Mouse (Mus musculus): ENCODE data around the gene Mmp24.

The Mmp24 gene

DNA sequence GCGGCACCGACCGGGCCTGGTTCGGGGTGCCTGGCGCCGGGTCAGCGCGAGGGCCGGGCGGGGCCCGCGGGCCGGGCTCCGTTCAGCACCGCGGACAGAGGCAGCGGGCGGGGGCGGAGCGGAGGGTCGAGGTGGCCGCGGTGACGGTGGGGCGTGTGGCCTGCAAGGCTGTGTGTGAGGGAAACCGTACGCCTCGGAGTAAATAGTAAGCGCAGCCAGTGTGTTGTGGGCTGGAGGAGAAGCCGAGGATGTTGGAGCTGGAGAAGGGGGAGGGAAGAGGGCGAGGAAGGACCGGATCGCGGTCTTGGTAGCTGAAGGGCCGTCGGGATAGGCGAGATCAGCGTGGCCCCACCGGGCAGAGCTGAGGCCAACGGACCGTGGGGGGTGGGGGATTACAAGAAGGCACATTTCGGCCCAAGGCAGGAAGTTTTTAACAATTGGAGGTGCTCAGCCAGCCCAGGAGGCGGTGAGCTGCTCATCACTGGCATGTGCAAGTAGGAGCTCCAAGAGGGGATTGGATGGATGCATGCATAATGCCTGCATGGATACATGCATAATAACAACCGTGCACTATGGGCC lies 632 bp downstream of the Mmp24 start:
- peak in 1 of 2 experiments; percentile 7 for DNase-seq (ENCODE audit: low spot score in 2 of 2)

DNA sequence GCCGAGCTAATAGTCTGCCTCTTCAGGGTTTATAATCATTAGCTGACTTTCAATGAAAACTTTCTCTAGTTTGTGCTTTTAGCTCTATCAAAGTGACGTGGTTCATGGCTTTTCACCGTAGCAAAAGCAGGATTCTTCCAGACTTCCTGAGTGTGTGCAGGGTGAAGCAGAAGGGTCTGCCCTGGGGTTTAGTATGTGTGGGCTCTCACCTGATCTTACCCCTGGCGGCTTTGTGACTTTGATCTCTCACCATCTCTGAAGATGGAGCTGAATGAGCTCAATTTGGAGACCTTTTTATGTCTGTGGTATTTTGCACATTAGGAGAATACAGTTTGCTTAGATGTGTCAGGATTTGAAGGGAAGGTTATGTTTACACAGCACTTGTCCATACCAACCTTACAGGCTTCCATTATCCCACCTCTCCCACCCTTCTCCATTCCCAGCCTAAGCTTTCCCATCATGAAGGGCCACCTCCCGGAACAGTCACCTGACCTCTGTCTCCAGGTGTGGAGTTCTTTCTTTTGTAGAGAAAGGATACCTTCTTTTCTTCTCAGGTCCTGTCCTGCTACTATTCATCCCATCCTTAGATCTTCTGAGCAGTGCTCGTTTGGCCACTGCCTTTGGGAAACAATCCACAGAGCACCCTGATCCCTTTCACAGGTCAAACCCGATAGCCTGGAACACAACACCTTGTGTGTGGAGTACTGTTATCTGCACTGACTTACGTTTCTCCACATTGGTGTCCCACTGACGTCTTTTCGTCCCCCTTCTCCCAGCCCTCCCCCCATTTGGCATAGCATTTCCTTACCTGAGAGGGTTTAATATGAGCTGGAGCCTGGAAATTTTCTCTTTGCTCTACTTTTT lies 1.9 kb downstream of the Mmp24 start:
- DNase-seq (ENCODE audit: low spot score in 2 of 2), result no peak

DNA sequence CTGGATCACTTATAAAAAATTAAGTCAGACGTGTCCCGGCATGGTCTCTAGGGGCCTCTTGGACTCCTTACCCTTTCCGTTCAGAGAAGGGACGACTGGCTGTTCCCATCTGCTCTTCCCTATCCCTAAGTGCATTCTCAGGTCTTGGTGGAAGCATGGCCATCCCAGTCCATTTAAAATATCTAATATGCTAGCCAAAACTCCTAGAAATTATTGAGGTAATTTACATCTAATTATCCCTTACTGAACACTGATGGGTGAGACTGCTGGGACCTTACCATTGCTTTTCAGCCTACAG lies 2.5 kb downstream of the Mmp24 start:
- no peak for DNase-seq (ENCODE audit: low spot score in 2 of 2)

DNA sequence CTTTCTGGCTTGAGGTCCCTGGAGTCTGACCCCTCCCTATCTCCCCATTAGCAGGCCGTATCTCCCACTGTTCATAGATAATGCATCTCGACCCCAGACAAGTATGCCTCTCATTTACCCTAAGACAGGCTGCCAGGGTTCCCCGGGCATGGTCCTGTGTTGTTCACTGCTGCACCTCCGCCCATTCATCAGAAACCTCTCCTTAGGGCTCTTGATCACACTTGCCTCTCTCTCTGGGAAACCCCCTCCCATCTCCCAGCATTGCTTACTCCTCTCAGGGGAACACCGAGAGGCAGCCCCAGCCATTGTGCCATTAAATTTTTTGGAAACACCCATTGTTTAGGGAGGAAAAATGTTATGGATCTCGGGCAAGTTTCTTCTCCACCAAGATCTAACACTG lies 2.9 kb downstream of the Mmp24 start:
- DNase-seq (ENCODE audit: low spot score in 2 of 2), result no peak

DNA sequence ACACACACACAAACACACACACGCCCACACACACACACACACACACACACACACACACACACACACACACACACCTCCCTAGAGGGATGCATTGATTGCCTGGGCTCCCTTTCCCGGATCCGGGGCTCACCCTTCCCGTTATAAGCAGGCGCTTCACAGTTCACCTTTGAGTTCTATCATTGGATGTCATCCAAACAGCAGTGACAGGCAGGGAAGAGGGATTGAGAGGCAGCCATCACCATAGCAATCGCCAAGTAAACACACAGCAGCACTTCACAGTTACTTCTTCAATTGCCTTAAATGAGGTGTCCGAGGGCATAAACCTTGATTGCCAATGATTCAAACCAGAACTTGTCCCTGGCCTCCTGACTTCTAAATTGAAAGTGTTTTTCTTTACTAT lies 3.9 kb downstream of the Mmp24 start:
- DNase-seq (ENCODE audit: low spot score in 2 of 2), result no peak

DNA sequence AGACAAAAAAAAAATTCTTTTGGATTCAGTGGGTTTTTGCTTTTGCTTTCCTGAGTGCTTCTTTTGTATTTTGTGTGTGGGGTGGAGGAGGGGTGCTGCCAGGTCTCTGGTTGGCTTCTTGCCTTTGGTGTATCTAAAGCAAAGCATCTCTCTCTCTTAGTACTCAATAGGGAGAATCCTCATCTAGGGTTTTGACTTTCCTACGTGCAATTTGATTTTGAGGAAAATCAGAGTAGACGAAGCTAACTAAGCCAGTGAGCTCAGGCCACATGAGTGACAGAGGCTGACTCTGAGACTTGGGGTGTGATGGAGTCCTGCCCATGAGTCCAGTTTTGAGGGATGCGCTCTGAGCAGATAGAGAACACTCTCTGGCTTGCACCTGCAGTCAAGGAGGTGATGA lies 4.4 kb downstream of the Mmp24 start:
- DNase-seq (ENCODE audit: low spot score in 2 of 2), result no peak

DNA sequence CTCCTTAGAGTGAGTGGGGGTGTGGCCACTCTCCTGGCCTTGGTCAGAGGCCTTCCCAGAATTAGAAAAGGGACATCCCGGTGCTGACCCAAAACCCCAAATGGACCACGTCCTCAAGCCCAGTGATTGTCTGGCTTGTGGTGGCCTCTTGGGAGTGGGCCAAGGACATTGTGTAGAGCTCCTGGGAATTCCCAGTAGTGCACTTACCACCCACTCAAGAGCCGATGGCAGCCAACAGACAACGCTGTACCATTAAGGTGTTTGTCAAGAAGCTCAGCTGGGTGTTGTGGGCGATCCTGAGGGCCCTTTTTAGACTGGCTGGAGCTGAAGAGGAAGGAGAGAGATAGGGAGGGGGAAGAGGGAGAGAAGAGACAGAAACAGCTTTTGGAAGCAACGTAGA lies 9.4 kb downstream of the Mmp24 start:
- no peak for DNase-seq (ENCODE audit: low spot score in 2 of 2)

DNA sequence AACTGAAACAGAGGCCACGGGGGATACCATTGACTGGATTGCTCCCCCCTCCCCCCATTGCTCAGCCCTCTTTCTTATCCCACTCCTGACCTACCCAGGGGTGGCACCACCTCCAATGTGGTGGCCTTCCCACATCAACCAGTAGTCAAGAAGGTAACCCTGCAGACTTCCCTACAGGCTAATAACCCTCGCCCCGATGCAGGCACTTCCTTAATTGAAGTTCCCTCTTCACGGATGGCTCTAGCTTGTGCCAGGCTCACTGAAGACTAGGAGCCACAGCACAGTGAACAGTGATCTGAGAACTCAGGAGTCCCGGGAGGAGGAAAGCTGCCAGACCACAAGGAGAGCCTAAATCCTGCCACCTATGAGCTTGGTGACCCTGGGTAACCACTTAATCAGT lies 11.8 kb downstream of the Mmp24 start:
- no peak for DNase-seq (ENCODE audit: low spot score in 2 of 2)

DNA sequence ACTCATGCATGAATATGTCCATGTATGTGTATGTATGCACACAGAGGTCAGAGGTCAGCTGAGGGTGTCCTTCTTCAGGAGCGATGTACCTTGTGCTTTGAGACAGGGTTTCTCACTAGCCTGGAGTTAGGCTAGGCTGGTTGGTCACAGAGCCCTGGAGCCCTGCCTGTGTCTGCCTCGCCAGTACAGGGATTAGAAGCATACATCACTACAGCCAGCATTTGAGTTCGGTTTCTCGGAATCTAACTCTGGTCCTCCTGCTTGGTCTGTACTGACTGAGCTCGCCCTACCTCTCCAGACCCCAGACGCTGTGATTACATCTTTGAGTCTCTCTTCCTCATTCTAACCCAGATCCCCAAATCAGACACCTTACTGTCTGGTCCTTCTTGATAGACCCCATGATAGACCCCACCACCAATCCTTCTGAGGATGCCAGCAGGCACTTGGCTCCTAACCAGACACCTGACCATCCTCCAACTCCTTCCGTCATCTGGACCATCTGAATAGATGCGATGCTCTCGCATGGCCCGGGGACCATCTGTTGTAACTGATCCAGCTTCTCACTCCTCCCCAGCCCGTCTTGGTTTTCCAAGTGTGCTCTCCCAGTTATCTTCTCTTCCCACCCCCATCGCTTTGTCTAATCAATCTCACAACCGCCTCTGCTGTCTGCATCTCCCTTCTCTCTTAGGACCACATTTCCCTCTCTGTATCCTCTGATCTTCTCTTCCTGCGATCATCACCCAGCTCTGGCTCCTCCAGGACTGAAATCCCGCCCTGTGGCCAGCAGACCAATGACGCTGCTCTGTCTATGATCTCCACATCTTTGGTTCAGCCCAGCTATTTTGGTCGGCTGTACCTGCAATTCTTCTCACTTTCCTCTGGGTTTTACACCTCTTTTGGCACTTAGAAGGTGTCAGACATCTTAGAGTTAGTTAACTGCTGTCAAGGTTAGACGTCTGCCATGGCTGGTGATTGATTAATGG lies 13.1 kb downstream of the Mmp24 start:
- no peak for DNase-seq (ENCODE audit: low spot score in 2 of 2)

DNA sequence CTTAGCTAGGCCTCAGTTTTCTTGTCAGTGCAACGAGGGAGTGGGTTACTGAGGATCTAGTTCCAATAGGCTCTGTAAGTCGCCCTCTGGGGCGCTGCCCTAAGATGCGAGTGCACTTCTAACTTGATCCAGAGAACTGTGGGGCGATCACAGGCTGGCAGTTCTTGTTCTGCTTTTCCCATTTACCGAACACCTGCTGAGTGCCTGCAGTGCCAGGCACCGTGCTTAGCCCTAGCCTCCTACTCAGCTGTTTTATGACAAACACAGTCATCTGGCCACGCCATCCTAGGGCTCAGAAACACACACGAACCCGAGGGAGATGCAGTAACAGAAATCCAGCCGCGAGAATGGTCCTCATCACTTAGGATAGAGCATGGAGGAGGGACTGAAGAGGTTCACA lies 17.8 kb downstream of the Mmp24 start:
- DNase-seq (ENCODE audit: low spot score in 2 of 2), result no peak

DNA sequence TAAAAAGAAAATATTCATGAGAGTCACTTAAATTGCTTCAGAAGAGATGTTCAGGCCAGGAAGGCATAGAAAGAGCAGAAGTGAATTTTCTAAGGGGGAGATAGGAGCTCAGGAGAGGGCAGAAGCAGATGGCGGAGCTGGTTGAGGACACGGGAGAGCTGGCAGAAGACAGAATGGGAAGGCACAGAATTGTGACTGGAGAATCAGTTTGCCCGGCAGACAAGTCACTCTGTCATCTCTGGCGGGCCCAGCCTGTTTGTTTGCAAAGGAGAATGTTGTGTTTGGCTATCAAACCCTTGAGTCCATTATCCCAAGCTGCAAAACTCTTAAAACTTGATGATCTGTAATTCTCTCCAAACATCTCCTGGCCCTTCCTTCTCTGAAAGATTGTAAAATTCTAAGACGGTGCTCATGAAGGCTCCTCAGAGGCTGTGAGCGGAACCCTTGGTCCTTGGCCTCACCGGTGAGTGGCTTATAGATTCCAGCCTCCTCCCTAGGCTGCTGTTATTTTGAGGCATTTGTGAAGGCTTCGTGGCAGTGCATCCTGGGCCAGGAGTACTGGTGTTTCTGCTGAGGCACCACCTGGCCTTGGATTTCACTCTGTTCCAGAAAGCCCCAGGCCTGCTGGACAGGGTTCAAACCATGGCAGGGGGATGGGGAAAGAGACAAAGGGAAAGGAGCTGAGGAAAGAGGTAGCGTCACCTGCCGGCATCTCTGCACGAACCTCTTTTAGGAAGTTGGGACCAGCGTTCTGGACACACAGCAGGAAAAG lies 19.7 kb downstream of the Mmp24 start:
- no peak for DNase-seq (ENCODE audit: low spot score in 2 of 2)

DNA sequence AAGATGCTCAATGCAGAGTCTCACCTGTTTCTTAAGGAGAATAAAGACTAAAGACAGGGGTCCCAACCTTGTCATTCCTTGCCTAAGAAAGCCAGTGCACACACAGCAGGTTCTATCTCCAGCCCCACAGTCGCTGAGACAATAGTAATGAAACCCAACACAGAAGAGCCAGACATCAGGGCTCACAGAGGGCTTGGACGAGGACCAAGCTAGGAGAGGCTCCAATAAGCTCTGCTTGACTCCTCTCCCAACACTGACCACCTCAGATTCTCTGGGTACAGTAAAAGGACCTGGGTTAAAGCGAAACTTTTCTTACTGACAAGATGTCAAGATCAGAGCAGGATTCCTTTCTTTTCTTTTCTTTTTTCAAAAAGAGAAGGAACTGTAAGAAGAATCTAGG lies 23.5 kb downstream of the Mmp24 start:
- DNase-seq (ENCODE audit: low spot score in 2 of 2), result no peak

DNA sequence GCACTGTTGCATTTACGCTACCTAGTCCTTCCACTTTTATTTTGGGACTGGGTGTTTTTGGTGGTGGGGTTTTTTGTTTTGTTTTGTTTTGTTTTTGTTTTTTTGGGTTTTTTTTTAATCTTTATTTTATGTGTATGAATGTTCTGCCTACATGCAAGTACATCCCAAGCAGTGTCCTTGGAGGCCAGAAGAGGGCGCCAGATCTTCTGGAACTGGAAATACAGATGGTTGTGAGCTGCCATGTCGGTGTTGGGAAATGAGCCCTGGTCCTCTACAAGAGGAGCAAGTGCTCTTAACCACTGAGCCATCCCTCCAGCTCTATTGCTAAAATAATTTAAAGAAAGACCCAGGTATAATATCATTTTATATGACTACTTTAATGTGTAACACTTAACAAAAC lies 27.6 kb downstream of the Mmp24 start:
- no peak for DNase-seq (ENCODE audit: low spot score in 2 of 2)

DNA sequence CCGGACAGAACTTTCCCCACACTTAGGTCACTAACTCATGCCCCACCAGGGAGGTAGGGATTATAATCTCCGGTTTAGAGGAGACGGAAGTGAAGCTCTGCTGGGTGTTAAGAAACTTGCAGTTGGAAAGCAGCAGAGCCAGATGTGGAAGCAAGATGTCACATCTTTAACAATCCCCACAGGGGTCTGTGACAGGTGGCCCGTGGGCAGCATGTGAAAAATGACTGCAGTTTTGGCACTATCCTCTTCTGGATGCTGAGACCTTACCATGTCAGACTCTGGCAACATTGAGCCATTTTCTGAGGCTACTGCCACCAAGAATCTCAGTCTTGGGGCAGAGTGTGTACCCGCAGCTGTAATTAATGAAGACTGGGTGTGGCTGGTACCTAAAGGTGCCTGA lies 28.9 kb downstream of the Mmp24 start:
- DNase-seq (ENCODE audit: low spot score in 2 of 2), result no peak

DNA sequence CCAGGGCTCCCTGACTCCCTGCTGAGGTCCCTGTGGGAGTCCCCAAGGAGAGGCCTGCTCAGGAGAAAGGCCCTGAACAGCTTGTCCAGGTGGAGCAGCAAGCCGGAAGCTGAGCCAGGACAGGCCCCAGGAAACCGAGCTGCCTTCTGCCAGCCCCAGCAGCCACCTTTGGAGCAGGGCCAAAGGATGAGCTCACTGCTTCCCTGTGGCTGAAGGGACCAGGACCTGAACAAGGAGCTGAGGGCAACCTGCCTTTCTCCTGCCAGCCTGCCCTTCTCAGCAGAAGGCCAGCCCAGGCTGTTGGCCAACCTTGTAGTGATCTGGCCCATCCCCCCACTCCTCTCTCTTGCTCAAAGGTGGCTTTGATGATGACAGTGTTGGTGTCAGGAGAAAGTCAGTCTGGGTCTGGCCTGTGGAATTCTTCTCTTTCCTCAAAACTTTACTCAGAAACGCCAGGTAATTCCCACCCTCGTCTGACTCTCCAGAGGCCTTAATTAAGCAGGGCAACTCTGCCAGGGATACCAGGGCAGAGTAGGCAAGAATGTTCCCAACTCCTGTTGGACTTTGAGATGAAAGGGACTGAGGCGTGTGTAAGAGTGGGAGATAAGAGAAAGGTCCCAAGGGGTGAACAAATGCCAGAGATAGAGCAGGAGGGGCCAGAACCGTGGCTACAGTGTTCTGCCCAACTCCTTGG lies 30.2 kb downstream of the Mmp24 start:
- no peak for DNase-seq (ENCODE audit: low spot score in 2 of 2)

DNA sequence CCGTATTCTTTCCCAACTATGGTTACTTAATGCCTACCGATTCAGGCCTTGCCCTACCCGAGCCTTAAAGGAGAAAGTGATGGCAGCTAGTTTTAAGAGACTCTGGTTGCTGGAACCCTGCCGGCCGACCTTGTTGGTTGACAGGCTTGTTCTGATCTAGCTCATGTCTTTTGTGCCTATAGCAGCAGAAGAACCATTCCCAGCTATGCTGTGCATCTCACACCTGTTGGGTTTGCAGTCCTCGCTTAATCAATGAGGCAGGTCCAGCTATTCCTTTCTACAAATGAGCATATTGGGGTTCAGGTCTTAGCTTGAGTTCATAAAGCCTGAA lies 30.7 kb downstream of the Mmp24 start:
- no peak for DNase-seq (ENCODE audit: low spot score in 2 of 2)

DNA sequence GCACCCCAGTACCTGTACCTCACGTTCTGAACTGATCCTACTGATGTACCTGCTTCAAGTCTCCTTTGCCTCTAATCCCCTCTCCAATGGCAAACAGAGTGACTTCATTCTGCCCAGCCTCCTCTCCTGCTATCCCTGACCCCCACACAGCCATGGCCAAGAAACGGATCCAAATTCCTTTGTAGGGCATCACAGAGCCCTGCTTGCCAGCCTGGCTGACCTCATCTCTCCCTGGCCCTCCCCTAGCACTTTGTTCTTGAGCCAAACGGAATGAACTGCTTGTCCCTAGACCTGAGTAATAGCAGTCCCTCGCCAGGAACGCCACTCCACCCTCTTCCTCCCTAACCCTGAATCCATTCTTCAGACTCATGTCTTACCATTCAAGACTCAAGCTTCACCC lies 31.4 kb downstream of the Mmp24 start:
- peak; percentile 57 to 61 for DNase-seq (ENCODE audit: low spot score in 2 of 2)

DNA sequence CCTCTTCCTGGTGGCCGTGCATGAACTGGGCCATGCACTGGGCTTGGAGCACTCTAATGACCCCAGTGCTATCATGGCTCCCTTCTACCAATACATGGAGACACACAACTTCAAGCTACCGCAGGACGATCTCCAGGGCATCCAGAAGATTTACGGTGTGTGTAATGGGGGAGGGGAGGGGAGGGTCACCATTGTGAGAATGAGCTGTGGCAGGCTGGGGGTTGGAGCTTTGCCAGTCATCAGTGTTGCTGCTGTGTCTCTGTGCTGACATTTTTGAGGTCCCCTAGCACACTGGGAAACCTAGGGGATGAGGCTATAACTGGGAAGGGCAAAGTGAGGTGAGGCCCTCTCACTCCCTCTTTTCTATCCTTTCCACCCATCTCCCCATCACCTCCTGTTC lies 32.3 kb downstream of the Mmp24 start:
- DNase-seq (ENCODE audit: low spot score in 2 of 2), result no peak

DNA sequence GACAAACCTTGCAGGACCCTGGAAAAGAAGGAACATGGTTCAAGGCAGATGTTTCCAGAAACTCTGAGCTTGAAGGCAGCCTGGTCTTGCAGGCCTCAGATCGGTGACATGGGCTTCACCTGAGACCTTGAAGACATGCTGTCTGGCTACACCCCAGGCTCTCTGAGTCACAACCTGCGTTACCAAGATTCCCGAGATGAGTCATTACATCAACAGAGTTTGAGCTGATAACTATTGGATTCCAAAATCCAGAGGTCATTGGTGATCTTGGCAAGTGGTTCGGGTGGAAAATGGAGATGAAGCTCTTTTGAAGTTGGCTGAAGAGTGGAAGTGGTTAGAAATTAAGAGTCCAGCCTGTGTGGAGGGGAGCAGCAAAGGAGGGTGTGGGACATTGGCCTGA lies 34.5 kb downstream of the Mmp24 start:
- no peak for DNase-seq (ENCODE audit: low spot score in 2 of 2)

DNA sequence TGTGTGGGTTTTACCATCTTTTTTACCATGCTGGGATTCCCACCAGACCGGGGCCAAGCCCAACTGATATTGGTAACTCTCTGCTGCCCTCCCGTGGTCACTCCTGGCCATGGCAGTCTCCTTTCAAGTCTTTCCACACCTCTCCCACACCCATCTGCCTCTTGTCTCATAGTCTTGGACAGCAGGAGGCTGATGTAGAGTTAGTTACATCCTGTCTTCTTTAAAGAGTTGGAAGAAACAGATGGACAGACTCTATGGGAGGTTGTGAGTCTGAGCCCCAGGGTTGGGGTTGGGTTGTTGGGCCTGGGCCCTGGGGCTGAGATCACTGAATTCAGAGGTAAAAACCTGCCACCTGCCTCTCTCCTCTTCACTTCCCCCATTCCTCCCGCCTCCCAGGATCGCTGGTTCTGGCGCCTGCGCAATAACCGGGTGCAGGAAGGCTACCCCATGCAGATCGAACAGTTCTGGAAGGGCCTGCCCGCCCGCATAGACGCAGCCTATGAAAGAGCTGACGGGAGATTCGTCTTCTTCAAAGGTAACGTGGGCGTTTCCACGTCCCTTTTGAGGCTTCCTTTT lies 36.8 kb downstream of the Mmp24 start:
- peak in 1 of 2 experiments; percentile 65 for DNase-seq (ENCODE audit: low spot score in 2 of 2)

DNA sequence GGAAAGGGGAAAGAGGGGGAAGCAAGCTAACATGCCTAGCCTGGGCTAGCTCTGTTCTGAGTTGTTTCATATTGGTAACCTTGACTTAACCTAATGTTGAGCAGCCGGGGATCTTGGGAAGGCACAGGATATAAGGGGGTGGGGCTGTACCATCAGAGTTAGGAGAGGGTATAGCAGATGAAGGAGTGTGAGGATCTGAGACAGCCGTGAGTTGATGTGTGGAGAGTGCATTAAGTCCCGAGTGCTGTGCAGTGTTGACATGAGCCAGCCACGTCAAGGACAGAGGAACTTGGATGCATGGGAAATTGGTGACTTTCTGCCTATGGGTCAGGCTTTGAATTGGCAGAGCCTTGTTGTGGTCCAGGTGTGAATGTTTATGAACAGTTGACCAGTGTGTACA lies 37.5 kb downstream of the Mmp24 start:
- DNase-seq (ENCODE audit: low spot score in 2 of 2), result no peak
